Mouse (Mus musculus) layer of hippocampus, adult 18-20 months (tissue): ENCODE measurements around the gene Ggta1. TPM values are rescaled to one million over a fixed set of nuclear protein-coding genes. Genes with fewer than 3 reads are reported as not detected.

Experiments
- DNase-seq, 2 experiments: peaks; one replicate each; pipeline ENCODE4 v3.0.0; 2022; ENCODE audit warnings: low spot score in 2 of 2
- total RNA-seq, 2 experiments: library from RNA; stranded (reverse); gene quantifications; 2 replicates each; pipeline ENCODE4 v1.2.3; 2021

Gene Ggta1
- total RNA-seq, 2 experiments from 2014 or later = 2.6 to 4.3 TPM

DNA sequence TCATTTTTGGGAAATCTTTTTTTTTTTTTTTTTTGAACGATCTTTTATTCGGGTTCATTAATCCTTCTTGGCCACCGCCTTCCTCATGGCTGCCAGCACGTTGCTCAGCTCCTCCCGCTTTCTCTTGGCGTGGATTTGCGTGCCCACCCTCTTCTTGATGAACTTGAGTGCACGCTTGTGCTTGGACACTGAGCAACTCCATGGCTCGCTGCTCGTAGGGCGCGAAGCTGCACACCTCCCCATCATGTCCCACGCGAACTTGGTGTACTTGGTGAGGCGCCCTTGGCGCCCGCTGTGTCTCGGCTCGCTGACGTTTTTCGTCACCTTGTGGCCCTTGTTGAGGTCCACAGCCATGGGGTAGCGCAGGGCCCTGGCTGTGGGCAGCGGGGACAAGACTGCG lies 28.1 kb upstream of the Ggta1 start:
- DNase-seq = no peak

DNA sequence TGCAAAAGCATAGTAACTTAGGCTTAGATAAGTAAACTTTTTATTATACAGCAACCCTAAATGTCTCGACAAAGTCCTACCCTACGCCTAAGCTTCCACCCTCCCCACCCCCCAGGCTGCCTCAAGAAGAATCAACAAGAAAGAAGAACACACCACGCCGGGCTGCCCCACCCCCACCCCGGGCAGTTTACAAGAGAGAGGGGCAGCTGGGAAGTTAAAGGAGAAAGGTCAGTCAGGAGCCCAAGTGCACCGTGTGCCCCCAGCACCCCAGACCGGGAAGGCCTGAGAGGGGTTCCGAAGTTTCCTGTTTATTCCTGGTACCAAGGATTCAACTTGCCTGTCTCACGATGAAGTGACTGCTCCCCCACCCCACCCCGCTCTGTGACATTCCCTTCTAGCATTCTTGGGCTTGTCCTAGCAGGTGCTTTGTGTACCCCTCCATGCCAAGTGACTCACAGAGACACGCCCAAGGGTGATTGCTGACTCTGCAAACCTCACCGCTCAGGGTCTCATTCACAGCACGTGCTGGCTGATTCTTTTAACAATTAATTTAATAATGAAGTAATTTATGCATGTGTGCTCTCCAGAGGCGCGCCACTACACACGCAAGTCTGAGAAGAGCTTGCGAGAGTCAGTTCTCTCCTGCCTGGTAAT lies 27.6 kb upstream of the Ggta1 start:
- no peak for DNase-seq

DNA sequence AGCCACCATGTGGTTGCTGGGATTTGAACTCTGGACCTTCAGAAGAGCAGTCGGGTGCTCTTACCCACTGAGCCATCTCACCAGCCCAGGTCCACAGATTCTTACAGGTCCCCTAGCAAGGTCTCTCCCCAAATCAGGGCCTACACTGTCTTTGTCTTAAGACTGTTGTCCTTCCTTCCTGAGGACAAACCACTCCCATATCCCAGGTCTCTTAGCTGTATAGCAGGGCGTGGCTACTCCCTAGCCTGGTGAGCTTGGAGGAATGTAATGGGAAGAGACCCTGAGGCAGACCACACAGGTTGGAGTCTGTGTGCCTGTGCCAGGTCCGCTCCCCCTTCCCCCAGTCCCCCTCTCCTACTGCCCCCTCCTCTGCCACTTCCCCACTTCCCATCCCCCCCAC lies 24.7 kb upstream of the Ggta1 start:
- DNase-seq = no peak

DNA sequence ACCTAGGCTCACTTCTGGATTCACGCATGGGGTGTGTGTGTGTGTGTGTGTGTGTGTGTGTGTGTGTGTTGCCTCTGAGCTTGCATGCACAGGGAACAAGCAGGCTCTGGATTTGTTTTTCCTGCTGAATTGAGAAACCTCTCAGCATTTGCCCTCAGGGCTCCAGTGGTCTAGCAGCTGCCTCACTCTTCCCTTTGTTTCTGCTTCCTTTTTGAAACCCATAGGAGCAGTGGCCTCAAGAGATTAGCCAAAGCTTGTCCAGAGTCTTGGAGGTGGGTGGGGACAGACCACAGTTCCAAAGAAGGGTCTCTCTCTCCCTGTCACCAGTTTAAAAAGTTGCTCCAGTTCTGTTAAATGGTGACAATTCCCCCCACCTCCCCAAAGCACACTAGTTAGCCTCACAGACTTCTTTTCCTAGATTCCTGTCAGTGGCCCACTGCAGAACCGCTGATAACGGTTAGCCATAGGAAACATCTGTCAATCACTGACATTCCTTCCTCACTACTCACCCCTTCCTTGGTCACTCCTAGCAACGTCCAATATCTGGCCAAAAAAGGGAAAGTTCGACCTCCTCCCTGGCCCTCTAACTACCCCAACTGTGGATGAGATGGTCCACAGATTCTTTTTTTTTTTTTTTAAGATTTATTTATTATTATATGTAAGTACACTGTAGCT lies 24.1 kb upstream of the Ggta1 start:
- no peak for DNase-seq

DNA sequence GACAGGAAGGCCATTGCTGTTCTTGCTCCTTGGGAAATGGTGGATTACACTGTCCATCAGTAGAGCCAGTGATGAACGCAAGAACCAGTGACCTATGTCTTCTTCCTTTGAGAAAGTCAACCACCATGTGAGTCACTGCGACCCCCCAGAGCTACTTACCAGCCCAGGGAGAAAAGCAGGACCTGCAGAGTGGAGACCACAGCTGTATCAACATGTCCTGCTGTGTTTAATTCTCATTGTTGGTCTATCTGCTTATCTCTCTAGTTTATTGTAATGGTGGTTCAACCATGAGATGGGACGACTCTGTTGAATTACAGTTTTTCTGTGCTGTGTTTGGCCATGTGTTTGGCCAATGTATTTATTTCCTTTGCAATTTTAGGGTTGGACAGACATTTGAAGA lies 21.1 kb upstream of the Ggta1 start:
- DNase-seq = no peak

DNA sequence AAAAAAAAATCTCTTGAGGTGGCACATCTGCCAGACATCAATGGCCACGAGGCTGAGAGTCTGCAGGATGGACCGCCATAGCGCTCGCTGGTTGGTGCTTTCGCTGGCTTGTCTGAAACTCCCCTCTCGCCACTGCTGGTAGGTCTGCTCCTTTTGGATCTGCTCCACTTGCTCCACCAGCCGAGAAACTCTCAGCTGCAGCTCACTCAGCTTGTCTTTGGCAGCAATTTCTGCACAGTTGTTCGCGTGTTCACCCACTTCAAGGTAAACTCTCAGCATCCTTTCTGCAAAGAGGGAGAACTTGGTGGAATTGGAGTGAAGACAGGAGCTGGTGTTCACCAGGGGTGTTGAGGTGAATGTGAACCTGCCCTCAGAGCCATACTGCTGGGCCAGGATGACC lies 20.4 kb upstream of the Ggta1 start:
- no peak for DNase-seq

DNA sequence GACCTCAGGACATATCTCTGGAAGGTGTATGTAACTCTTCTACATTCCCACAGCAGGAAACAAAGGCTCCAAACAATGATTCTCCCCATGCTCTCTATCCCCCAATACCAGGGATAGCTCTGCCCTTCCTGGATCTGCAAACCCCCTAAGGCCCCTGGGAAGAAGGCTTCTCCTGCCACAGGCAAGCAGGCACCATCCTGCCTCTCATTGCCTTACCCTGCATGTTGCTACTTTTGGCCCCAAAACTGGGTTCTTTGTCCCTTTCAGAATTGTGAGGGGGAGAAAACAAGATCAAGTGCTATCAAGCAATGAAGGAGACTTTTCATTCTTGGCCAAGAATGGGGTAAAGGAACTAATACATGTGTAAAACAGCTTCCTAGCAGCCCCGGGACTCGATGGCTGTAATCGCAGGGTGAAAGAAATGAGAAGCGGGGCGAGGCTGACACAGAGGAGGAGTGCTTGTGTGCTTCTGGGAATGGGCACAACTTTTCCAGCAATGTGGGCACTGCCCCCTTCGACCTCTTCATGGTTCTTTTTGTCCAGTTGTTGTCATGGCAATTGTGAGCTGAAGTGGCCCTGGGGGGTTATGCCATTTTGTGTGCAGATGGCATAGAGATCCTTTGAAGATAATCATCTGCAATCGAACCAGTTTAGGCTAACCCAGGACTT lies 18.4 kb upstream of the Ggta1 start:
- no peak for DNase-seq

DNA sequence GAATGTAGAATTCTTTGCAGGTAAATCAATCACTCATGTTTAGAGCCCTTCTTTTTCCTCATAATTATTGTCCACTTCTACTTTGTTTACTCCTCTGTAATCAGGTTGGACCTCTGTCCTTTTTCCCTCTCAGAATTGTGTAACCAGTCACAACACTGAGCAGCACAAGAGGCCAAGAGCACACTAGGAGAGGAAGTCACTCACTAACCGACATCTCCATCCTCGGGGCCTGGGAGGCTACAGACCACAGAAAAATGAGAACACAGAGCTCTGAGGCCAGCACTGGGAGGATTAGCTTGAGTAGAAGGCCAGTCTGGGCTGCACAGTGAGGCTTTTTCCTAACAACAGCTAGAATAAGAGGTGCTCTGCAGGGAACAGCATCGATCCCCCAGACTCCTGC lies 17.0 kb upstream of the Ggta1 start:
- DNase-seq = no peak

DNA sequence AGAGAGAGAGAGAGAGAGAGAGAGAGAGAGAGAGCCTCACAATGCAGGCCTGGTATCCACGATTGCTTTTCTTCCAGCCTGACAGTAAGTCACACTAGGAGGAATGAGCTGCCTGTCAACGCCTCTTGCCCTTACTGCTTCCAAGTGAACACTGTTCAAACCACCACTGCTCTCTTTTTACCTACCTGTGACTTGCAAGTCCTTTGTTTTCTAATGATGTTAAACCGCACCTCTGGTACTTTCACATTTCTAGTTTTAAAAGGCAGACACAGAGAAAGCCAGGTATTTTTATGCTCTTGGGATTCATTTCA lies 15.7 kb upstream of the Ggta1 start:
- DNase-seq = no peak

DNA sequence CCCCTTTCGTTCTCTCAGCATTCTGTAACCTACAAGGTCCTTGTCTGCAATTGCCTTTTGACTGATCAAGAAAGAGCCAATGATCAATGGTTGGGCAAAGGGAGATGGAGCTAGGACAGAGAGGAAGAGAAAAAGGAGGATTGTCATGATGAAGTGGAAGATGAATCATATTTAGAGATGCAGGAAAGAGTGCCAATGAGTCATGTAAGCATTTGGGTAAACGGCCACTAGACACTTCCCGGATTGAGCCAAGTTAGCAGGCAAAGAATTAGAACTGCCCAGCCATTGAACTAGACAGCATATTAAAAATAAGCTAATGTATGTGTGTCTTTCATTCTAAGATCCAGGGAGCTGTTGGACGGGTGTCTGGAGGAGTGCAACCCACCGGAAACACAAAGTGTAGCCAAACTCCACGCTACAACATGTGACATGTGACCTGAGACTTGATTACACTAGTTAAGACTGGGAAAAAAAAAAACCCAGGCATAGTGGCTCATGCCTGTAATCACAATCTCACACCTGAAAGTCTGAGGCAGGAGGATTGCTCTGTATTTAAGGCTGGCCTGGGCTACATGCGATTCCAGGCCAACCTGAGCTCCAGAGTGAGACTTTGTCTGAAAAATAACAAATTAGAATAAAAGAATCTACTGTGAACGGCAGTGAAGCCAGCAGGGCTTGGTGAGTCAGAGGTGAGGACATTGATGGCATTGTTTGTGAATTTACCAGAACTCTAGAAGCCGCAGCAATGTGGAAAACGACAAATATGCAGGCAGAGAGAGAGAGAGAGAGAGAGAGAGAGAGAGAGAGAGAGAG lies 15.2 kb upstream of the Ggta1 start:
- DNase-seq = no peak

DNA sequence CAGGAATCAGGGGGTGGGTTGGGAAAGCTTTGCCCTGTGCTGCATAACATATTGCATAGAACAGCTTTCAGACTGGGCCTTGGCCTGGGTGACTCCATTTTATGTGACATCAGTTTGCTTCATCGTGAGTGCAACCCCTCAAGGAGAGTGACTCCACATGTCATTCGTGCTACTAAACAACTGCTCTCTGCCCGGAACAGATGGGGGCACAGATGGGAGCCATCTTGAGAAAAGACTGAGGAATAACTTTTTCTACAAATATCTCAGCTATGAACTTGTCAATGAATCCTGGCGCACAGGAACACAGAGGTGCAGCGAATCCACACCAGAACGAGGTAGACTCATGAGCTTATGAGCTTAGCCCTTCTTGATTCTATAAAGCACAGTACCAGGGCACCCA lies 14.3 kb upstream of the Ggta1 start:
- peak; percentile 63 to 83 for DNase-seq

DNA sequence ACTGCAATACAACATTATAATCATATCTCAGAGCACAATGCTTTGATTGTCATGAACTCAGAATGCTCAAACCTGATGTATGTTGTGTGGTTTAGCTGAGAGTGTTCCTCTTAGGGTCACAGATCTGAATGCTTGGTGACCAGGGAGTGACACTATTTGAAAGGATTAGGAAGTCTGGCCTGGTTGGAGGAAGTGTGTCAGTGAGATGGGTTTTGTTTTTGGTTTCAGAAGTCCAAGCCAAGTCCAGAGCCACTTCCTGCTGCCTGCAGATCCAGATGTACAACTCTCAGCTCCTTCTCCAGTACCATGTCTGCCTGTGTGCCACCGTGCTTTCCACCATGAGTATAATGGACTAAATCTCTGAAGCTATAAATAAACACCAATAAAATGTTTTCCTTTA lies 11.9 kb upstream of the Ggta1 start:
- DNase-seq = no peak

DNA sequence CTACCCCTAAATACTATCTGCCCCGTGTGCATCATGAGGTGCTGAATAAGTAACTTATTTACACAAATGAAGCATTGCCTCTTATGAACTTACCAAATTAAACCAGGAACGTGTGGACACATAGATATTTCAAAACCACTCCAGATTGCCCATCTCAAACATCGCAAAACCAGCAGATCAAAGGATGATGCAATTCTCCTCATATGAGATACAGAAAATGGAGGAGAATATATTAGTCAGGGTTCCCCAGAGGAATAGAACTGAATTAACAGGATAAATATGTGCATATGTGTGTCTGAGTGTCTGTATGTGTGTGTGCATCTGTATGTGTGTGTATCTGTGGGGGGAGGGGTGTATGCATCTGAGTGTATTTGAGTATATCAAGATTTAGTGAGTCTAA lies 6.2 kb upstream of the Ggta1 start:
- DNase-seq = no peak

DNA sequence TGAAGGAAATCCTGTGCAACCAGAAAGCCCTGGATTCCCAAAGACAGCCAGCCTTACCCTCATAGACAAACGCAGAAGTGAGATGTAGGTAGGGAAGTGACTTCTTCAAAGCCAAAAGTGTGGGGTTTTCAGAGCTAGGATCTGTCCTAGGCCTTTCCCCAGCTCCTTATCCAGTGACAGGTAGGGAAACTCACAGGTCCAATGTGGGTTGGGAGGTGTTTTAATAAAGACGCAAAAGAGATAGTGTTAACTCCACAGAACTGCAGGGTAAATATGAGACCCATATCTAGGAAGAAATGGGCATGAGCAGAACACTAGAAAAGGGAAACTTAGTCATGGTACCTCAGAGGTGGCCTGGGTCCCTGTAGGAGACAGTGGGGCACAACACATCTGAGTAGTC lies 5.2 kb upstream of the Ggta1 start:
- no peak for DNase-seq

DNA sequence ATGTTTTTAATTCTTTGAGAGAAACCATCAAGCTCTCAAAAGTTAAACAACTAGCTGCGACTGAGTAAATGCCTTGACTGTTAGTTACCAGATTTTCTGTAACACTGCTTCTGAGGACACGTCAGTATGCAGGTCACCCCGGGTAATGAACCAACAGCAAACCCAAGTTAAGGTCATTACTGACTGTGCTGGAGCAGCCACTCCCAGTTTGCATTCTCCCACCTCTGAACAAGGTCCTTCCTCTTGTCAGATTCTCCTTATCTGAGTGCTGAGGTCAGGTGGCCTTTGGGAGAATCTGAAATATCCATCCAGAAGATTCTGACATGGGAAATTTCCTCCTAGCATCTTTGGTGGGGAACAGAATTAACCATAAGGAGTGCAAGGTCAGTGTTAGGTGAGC lies 4.8 kb upstream of the Ggta1 start:
- no peak for DNase-seq

DNA sequence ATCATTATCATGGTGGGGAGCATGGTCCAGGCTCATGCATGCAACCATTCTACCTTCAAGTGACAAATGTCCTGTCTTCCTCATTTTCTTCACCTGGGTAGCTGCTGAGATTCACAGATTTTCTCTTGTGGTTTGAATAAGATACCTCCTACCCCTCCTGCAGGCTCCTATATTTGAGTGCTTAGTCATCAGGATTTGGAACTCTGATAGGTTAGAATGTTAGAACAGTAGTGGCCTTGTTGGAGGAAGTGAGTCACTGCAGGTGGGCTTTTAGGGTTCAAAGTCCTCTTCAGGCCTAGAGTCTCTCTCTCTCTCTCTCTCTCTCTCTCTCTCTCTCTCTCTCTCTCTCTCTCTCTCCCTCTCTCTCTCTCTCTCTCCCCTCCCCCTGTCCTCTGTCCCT lies 2.6 kb upstream of the Ggta1 start:
- DNase-seq = no peak

DNA sequence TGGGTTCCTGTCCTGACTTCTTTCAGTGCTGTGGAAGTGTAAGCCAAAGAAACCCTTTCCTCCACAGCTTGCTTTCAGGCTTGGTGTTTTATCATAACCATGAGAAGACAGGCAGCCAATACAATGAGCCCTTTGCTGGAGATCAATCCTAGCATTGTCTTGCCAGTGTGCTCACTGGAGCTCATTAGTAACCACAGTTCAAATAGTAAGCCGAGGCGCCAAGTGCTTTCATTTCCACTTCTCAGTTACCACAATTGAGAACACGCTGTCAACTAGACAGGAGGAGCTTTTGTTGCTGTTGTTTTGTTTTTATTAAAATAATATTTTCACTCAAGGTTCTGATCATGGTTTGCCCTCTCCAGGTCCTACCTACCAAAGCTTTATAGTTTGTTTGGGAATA lies 1.5 kb upstream of the Ggta1 start:
- no peak for DNase-seq

DNA sequence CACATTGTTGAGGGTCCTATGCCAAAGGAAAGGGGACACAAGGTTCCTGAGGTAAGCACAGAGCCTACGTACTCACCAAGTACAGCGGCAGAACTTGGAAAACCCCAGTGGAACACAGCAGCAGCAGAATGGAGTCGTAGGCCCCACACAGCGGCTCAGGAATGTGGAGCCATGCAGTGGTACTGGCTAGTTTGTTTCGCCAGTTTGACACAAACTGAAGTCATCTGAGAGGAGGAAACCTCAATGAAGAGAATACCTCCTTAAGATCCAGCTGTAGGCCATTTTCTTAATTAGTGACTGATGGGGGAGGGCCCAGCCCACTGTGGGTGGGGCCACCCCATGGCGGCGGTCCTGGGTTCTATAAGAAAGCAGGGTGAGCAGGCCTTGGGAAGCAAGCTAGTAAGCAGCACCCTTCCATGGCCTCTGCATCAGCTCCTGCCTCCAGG lies 1.1 kb upstream of the Ggta1 start:
- DNase-seq = no peak

DNA sequence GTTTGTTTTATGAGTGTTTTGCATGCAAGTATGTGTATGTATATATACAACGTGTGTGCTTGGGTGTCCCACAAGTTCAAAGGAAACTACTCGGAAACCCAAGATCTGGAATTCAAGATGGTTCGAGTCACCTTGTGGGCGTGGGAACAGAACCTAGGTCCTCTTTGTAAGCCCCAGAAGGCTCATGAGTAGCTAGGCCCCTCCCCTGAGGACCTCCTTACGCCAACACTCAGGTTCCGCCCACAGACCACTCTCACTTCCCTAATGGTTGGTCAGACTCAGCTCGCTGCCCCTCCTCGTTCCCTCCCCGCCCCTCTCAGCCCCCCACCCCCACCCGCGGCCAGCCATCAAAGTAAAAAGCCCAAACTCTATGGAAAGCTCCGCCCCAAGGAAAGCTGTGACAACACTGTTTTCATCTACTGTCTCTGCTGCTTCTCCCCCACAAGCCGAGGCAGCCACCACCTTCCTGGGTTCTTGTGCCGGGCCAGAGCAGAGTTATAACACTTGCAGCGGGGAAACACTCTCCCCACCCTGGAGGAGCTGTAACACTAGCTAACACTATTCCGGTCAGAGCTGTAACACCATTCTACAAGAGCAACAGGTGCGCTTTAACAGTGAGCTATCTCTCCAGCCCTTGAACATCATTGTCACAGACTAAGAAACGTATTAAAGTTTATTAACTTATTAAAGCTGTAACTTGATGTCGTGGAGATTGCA lies 499 bp upstream of the Ggta1 start:
- no peak for DNase-seq

DNA sequence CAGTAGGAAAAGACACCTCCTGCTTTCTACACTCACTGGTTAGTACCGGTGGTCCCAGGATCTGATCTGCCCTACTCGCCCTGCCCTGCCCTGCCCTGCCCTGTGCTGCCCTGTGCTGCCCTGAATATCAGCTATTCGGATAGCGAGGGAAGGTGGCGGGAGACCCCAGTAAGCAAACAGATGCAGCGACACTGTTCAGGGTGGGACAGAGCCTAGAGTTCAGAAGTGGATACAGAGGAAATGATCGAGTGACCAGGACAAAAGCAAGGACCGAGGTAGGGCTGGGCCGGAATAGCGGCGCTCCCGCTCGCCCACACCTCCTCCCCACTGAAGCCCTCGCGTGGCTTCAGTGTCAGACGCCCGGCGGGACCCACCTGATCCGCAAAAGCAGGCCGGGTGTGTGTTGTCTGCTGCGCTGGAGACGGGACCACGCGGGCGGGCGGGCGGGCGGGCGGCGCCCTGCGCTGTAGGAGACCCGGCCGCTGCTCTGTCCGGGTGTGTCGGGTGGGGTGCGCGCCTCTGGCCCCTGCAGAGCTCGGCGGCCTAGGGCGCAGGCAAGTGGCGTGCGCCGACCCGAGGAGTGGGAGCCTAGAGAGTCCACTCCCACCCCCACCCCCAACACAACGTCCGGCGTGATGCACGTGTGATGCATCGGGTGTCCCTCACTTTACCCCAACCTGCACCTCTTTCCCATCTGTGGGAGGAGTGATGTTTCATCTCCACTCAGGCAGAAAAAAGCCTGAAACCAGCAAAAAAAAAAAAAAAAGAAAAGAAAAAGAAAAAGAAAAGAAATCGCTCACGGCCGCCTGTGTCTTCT lies 852 bp downstream of the Ggta1 start:
- no peak for DNase-seq
